Mouse (Mus musculus): Measurements from ENCODE around the gene Arpp21. TPM values are rescaled to one million over a fixed set of nuclear protein-coding genes. Genes with fewer than 3 reads are reported as not detected.
A peak's percentile ranks its signal among the peaks of the same experiment; 100 is the strongest.

The Arpp21 gene
- polyA plus RNA-seq, 1 experiment from 2014 or later: 3.2 TPM

GRCm38 (mm10) chr9:112198296-112198695, 37.4 kb downstream of the Arpp21 start:
- 65% methylated on average over 6 of the region's 6 CpGs for WGBS
- H3K4me1 ChIP-seq (replicated peaks): no peaks in the 10 kb centered on the region
- H3K36me3 ChIP-seq: no peaks in the 10 kb centered on the region
- H3K9me3 ChIP-seq (replicated peaks): no peaks in the 10 kb centered on the region
- H3K27ac ChIP-seq: no peak overlapping the region
- ATAC-seq (replicated peaks; ENCODE audit: insufficient number of reproducible peaks, insufficient read depth, low FRiP score, low read depth): no peak
- H3K9ac ChIP-seq: no peak overlapping the region
- no peak overlapping the region for H3K4me2 ChIP-seq
- H3K27me3 ChIP-seq: no peaks in the 10 kb centered on the region
- H3K4me3 ChIP-seq: no peak overlapping the region

DNA sequence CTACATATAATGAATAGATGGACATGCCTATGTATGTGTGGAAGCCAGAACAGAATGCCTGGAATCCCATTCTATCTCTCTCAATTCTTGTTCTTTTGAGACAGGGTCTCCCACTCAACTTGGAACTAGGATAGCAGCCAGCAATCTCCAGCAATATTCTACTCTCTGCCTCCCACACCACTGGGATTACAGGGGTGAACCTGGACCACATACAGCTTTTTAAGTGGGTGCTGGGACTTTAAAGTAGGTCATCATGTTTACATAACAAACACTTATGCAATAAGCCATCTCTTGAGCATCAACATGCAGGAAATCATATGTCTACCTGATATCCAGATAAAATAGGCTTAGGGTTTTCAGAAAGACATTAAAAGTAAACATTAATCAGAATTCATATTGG, 41.7 kb downstream of the Arpp21 start:
- Histone ChIP-seq H3K4me3 (no peak overlapping the region), H3K9ac (no peak overlapping the region)

DNA sequence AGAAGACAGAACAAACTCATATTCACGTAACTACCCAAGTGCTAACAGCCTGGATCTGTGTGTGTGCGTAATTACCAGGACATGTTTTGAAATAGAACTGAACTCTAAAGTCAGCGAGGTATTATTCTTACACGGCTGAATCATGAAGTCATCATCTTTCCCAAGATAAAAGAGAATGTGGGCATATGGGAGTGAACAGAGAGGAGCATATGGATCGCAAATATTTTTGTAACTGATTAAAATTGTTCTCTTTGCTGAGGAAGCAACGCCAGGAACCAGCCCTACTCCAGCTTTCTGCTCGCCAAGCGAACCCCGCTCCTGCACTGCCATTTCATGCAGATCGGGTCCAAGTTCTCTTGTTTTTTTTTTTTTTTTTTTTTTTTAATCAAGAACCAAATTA, 46.3 kb downstream of the Arpp21 start:
- Histone ChIP-seq H3K36me3 (no peaks in the 10 kb centered on the region), H3K9me3 (replicated peaks) (no peaks in the 10 kb centered on the region), H3K27ac (no peak overlapping the region), H3K27me3 (no peaks in the 10 kb centered on the region), H3K4me2 (no peak overlapping the region), H3K4me1 (replicated peaks) (peaks cover 13% of the 10 kb centered on the region), H3K4me3 (no peak overlapping the region), H3K9ac (no peak overlapping the region)
- WGBS: 79% methylated on average over 10 of the region's 10 CpGs
- no peak for ATAC-seq (replicated peaks; ENCODE audit: insufficient number of reproducible peaks, insufficient read depth, low FRiP score, low read depth)

More for the DNA sequence above, 41.7 kb downstream of the Arpp21 start:
- Histone ChIP-seq H3K27ac (no peak overlapping the region), H3K4me1 (replicated peaks) (no peaks in the 10 kb centered on the region), H3K4me2 (no peak overlapping the region), H3K27me3 (no peaks in the 10 kb centered on the region), H3K36me3 (no peaks in the 10 kb centered on the region), H3K9me3 (replicated peaks) (no peaks in the 10 kb centered on the region)
- no peak for ATAC-seq (replicated peaks; ENCODE audit: insufficient number of reproducible peaks, insufficient read depth, low FRiP score, low read depth)

DNA sequence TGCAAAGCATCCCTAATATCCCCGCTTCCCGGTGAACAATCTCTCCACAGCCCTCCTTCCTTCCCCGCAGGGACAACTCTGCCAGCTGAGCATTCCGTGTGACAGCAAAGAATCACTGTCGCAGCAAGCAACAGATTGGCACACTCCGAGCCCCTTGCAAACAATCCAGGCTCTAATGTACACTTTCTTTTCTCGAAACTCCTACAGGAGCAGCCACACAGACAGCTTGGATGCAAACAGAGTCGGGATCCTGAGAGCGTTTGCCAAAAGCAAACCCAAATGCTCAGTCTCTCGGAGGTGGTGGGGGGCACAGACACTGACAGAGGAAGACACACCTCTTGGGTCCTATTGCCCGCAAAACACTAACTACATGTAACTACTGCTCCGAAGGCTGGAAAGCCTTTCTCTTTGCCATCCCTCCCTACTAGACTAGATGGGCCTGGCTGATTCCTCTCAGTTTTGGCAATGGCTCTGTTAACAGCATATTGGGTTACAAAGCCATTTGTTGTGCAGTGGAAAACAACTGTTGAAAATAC, 47.3 kb downstream of the Arpp21 start:
- 68% methylated on average over 12 of the region's 12 CpGs for WGBS
- Histone ChIP-seq H3K4me3 (no peak overlapping the region), H3K4me2 (no peak overlapping the region), H3K27me3 (no peaks in the 10 kb centered on the region), H3K36me3 (no peaks in the 10 kb centered on the region), H3K9ac (no peak overlapping the region), H3K27ac (no peak overlapping the region), H3K9me3 (replicated peaks) (no peaks in the 10 kb centered on the region), H3K4me1 (replicated peaks) (peaks cover 13% of the 10 kb centered on the region)
- no peak for ATAC-seq (replicated peaks; ENCODE audit: insufficient number of reproducible peaks, insufficient read depth, low FRiP score, low read depth)

GRCm38 (mm10) chr9:112187667-112188066, 48.1 kb downstream of the Arpp21 start:
- no peak overlapping the region for H3K9ac ChIP-seq
- 60% methylated on average over 14 of the region's 14 CpGs for WGBS
- H3K36me3 ChIP-seq: no peaks in the 10 kb centered on the region
- ATAC-seq (replicated peaks; ENCODE audit: insufficient number of reproducible peaks, insufficient read depth, low FRiP score, low read depth): no peak
- peaks cover 13% of the 10 kb centered on the region for H3K4me1 ChIP-seq (replicated peaks)
- H3K4me2 ChIP-seq: no peak overlapping the region
- no peaks in the 10 kb centered on the region for H3K9me3 ChIP-seq (replicated peaks)
- H3K27ac ChIP-seq: no peak overlapping the region
- no peaks in the 10 kb centered on the region for H3K27me3 ChIP-seq
- no peak overlapping the region for H3K4me3 ChIP-seq

GRCm38 (mm10) chr9:112186336-112187305, 49.1 kb downstream of the Arpp21 start:
- Histone ChIP-seq H3K4me3 (no peak overlapping the region), H3K4me2 (peak overlapping the region; percentile 44), H3K4me1 (replicated peaks) (peaks cover 15% of the 10 kb centered on the region), H3K9me3 (replicated peaks) (no peaks in the 10 kb centered on the region), H3K9ac (no peak overlapping the region), H3K27ac (no peak overlapping the region), H3K27me3 (no peaks in the 10 kb centered on the region), H3K36me3 (no peaks in the 10 kb centered on the region)
- ATAC-seq (replicated peaks; ENCODE audit: insufficient number of reproducible peaks, insufficient read depth, low FRiP score, low read depth): no peak
- WGBS: 22% methylated on average over 14 of the region's 14 CpGs

GRCm38 (mm10) chr9:112185746-112186145, 50.0 kb downstream of the Arpp21 start:
- H3K9ac ChIP-seq: no peak overlapping the region
- H3K27ac ChIP-seq: no peak overlapping the region
- H3K27me3 ChIP-seq: no peaks in the 10 kb centered on the region
- no peak for ATAC-seq (replicated peaks; ENCODE audit: insufficient number of reproducible peaks, insufficient read depth, low FRiP score, low read depth)
- no peak overlapping the region for H3K4me3 ChIP-seq
- no peaks in the 10 kb centered on the region for H3K9me3 ChIP-seq (replicated peaks)
- H3K4me1 ChIP-seq (replicated peaks): peaks cover 15% of the 10 kb centered on the region
- no peaks in the 10 kb centered on the region for H3K36me3 ChIP-seq
- no peak overlapping the region for H3K4me2 ChIP-seq
- 60% methylated on average over 10 of the region's 10 CpGs for WGBS

DNA sequence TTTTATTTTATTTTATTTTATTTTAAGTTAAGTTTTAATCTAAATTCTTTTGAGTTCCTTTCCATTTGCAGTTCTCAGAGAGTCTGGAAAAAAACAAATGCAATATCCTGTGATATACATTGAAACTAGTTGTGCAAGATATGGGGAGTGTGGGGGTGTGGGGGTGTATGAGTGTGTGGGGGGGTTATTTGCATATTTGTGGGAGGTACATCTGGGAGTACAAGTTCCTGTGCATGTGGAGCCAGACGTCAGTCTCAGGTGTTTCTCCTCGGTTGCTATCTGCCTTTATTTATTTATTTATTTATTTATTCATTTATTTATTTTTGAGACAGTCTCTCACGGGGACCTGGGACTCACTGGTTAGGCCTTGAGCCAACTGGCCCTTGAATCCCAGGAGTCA, 53.0 kb downstream of the Arpp21 start:
- H3K9ac ChIP-seq: no peak overlapping the region
- no peak for ATAC-seq (replicated peaks; ENCODE audit: insufficient number of reproducible peaks, insufficient read depth, low FRiP score, low read depth)
- no peak overlapping the region for H3K4me2 ChIP-seq
- no peaks in the 10 kb centered on the region for H3K36me3 ChIP-seq
- H3K9me3 ChIP-seq (replicated peaks): no peaks in the 10 kb centered on the region
- 45% methylated on average over 3 of the region's 3 CpGs for WGBS
- no peak overlapping the region for H3K4me3 ChIP-seq
- no peak overlapping the region for H3K27ac ChIP-seq
- peaks cover 25% of the 10 kb centered on the region for H3K4me1 ChIP-seq (replicated peaks)
- no peaks in the 10 kb centered on the region for H3K27me3 ChIP-seq

DNA sequence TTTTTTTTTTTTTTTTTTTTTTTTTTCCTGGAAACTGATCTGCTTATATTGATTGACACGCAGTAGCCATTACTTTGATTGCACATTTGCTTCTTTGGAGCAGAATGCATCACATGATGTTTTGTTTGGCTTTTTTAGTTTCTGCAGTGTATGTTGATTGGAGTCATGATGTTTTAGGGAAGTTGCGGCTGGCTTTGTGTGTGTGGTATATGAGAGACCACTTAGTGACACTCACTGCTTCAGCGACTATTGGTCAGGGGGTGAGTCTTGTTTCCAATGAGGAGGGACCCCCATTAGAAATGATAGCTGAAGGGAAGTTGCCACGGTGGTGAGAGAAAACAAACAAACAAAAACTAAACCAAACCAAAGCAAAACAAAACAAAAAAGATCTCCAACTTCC, 55.7 kb downstream of the Arpp21 start:
- peaks cover 15% of the 10 kb centered on the region for H3K4me1 ChIP-seq (replicated peaks)
- WGBS: 82% methylated on average over 4 of the region's 4 CpGs
- H3K9ac ChIP-seq: no peak overlapping the region
- H3K36me3 ChIP-seq: no peaks in the 10 kb centered on the region
- H3K27ac ChIP-seq: no peak overlapping the region
- no peak overlapping the region for H3K4me3 ChIP-seq
- ATAC-seq (replicated peaks; ENCODE audit: insufficient number of reproducible peaks, insufficient read depth, low FRiP score, low read depth): no peak
- H3K9me3 ChIP-seq (replicated peaks): no peaks in the 10 kb centered on the region
- no peaks in the 10 kb centered on the region for H3K27me3 ChIP-seq
- H3K4me2 ChIP-seq: no peak overlapping the region

DNA sequence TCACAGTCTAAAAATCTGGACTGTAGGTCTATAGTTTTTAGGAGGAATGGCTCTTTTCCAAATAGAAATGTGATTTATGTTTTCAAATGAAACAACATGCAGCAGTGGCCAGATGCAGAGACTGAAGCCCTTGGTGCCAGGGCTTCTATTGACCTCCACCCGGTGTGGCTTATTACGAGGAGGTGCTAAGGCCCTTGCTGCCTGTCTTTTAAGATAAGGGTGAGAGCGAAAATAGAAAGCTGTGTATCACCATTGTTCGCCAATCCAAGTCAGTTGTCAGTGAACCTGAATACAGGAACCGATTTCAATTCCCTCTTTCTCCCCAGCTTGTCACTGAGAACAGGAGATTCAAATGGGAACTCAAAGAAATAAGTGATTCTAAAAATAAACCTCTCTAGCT, 57.3 kb downstream of the Arpp21 start:
- no peak overlapping the region for H3K4me2 ChIP-seq
- peaks cover 19% of the 10 kb centered on the region for H3K4me1 ChIP-seq (replicated peaks)
- H3K9me3 ChIP-seq (replicated peaks): no peaks in the 10 kb centered on the region
- H3K27me3 ChIP-seq: no peaks in the 10 kb centered on the region
- no peak for ATAC-seq (replicated peaks; ENCODE audit: insufficient number of reproducible peaks, insufficient read depth, low FRiP score, low read depth)
- WGBS: 15% methylated on average over 5 of the region's 5 CpGs
- no peak overlapping the region for H3K4me3 ChIP-seq
- no peaks in the 10 kb centered on the region for H3K36me3 ChIP-seq
- H3K27ac ChIP-seq: peak overlapping the region; percentile 47
- 0 out of 2 replicates have a peak overlapping the region, but pooled peaks have one; percentile 14 for H3K9ac ChIP-seq

- Histone ChIP-seq H3K9me3 (replicated peaks) (no peaks in the 10 kb centered on the region), H3K27ac (no peak overlapping the region), H3K4me3 (no peak overlapping the region), H3K9ac (no peak overlapping the region), H3K4me2 (no peak overlapping the region), H3K4me1 (replicated peaks) (peaks cover 19% of the 10 kb centered on the region), H3K27me3 (no peaks in the 10 kb centered on the region), H3K36me3 (no peaks in the 10 kb centered on the region)
- WGBS: 70% methylated on average over 2 of the region's 2 CpGs
- no peak for ATAC-seq (replicated peaks; ENCODE audit: insufficient number of reproducible peaks, insufficient read depth, low FRiP score, low read depth)
Observed at GRCm38 (mm10) chr9:112177569-112177968, 58.2 kb downstream of the Arpp21 start.

DNA sequence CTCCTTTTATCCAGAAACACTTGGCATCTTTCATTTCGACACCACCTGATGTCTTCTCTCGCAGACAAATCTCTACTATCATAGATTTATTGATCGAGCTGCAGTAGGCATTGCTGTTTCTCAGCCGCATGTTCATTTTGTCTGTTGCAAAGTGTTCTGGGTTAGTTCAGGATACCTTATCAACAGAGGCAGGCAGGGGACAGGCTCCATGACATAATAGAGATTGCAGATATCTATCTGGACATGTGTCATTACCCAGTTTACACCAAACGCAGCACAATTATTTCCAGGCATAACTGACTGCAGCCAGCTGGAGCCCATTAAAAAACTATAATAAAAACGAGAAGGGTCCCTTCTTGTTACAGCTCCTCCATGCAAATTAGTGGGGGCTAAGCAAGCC, 59.4 kb downstream of the Arpp21 start:
- H3K27me3 ChIP-seq: no peaks in the 10 kb centered on the region
- no peaks in the 10 kb centered on the region for H3K9me3 ChIP-seq (replicated peaks)
- H3K36me3 ChIP-seq: no peaks in the 10 kb centered on the region
- no peak overlapping the region for H3K27ac ChIP-seq
- WGBS: 58% methylated on average over 6 of the region's 6 CpGs
- peaks cover 17% of the 10 kb centered on the region for H3K4me1 ChIP-seq (replicated peaks)
- H3K4me2 ChIP-seq: no peak overlapping the region
- no peak overlapping the region for H3K4me3 ChIP-seq
- ATAC-seq (replicated peaks; ENCODE audit: insufficient number of reproducible peaks, insufficient read depth, low FRiP score, low read depth): no peak
- no peak overlapping the region for H3K9ac ChIP-seq

Measured in heart, embryonic 15.5 days (tissue).